Mouse (Mus musculus): ENCODE measurements at regions not wholly inside any gene's neighbourhood (a gene's known extent, or its start where the extent isn't known, plus 50 kb on each side); places are given as distances from the start of the nearest gene placed in this dataset.

DNA sequence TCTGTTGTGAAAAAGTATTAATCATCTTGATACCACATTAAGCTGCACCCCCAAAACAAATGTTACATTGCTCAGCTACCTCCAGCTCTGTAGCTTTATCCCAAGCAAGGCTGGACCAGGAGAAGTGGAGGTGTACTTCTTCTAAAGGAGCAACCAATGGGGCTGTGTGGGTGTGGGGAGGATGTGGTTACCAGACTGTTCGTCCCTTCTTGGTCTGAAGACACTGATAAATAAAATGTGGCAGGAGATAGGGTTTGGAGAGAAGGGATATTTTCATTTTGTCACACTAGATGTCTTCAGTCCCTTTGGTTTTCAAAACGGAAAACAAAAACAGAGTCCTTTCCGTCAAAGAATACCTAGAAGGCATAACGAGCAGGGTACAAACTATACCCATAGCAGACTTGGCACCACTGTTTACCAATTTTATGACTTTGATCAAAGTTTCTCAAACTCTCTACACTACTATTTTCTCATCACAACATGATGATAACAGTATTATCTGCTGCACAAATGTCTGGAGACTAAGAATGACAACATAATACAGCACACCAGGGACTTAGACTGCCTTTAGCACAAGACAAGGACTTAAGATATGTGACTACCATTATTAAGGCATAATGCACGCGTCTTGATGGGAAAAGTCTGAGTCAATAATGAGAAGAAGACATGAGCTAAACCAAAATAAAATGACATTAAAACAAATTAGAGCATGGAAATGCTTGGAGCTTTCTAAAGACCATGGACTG, 253.4 kb upstream of the Rag2 start:
- DNase-seq (ENCODE audit: low read depth, low spot score) = no peak

DNA sequence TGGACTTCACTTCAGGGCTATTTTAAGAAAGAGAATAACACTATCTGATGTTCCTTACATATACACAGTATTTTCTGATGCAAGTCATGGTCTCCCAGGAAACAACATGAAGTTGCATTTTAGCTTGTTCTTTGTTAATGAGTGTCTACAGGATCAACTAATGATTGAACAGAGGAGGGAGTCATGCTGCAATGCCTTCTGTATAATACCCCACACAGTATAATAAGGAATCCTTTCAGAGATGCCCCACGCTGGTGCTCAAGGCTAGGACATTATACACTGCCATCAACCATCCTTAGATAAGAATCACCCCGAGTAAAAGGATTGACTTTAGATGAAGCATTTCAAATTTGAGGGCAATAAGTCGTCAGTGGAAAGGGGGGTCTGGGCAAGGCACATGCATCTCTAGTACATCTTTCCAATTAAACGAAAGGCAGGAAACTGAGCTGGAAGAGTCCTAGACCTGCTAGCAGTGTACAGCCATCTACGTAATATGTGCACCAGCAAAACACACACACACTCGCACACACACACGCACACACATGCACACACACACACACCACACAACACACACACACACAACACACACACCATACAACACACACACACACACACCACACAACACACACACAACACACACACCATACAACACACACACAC, 252.6 kb upstream of the Rag2 start:
- no peak for DNase-seq (ENCODE audit: low read depth, low spot score)

DNA sequence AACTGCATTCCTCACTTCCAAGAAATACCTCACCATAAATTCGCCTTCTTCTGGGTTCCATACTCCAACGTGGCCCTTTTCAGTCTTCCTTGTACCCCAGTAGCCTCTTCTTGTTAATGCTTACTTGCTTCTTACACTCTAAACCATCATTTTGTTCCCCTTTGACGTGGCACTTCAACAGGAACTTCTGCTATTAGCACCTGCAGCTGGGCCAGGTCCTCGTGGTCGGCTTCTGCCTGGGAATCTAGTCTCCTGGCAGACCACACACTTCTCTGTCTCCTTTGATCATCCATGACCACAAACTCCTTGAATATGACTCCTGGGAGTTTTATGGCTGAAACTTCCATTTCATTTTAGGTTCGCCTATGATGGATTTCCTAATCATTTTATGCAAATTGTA, 243.9 kb upstream of the Rag2 start:
- DNase-seq (ENCODE audit: low read depth, low spot score) = no peak

DNA sequence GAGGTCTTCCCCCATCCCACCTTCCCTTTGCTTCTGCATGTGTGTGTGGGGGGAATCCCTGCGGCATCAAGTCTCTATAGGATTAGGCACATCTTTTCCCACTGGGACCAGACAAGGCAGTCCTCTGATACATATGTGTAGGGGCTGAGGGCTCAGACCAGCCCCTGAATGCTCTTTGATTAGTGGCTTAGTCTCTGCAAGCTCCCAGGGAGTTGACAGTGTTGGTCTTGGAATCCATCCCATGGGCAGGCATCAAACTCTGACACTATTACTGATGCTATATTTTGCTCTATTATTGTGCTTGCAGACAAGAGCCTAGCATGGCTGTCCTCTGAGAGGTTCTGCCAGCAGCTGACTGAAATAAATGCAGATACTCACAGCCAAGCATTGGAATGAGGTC, 209.5 kb upstream of the Rag2 start:
- no peak for DNase-seq (ENCODE audit: low read depth, low spot score)

DNA sequence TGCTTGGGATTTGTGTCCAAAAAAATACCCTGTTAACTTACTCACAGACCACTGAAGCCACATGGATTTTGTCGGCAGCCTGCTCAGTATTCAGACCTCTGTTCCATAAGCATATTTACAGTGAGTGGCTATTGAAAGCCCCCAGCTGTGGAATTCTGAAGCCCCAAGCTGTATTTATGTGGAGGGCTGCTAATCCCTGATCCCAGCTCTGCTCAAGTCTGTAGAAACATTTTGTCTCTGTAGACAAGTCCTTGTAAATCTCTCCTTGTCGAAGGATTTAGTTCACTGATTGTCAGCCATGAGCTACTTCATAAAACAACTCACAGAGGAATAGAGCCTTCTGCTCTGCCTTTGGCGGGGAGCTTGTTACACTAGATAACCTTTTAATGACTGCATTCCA, 207.8 kb upstream of the Rag2 start:
- no peak for DNase-seq (ENCODE audit: low read depth, low spot score)

DNA sequence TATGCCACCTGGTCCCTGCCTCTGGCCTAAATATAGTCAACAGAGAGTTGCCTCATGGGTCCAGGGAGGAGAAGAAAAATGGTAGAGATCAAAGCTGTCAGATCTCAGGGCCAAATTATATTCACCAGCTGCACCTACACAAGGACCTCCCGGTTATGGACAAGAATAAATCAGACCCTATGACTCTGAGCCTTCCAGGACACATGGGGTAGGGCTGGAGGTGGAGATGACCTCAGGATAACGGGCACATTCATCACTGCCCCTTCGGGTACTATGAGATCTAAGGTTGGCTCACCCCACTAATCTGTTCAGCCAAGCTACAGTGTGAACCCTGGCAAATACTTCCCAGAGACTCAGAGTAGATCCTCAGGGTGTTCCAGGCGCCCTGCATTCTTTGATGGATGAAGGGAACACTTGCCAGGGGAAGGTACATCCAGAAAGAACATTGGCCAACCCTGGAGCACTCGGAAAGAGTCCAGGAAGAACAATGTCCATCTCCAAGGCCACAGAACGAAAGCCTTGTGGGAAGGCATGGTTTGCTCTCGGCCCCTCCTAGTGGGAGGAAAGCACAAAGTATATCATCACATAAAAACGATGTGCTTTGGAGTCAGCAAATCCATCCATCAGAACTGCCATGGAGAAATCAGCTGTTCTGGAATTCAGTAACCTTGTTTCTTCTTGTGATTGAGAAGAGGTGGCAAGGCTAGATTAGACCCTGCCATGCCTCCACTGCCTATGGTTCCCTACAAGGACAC, 191.2 kb upstream of the Rag2 start:
- no peak for DNase-seq (ENCODE audit: low read depth, low spot score)

DNA sequence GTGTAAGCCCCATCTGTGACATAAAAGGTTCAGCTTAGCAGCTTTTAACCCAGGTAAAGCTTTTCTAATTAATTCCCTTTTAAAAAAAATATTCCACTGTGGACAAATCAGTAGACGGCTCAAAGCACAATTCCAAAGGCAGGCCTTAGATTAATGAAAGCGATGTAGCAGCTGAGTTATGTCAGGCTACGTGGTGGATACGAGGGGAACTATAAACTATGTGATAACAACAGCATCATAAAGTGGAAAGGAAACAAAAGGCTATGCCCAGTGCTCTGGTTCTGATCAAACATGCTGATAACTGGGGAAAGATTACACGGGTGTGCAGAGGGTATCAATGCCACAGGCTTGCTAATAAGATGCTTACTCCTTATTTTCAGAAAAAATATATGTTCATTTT, 184.3 kb upstream of the Rag2 start:
- DNase-seq (ENCODE audit: low read depth, low spot score) = no peak

DNA sequence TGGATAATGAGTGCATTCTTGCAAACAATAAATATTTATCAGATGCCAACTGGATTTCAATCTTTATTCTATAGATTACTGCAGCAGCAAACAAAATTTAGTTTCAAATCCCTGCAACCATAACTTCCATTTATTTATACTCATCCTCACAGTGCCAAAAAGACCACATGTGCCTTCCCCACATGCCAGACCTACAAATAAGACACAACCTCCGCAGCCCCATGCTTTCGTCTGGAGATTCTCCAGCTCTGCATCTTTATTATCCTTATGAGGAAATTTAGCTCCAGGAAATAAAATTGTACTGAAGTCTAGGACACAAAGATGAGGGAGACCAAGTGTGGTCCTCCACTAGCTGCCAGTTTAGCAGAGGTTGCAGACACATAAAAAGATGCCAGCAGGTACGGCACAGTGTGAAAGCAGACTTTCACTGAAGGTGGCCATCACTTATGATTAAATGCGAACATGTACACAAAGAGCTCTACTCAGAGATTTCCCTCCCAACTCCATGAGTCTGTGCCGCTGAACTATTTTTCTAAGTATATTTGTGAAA, 183.4 kb upstream of the Rag2 start:
- DNase-seq (ENCODE audit: low read depth, low spot score) = no peak

DNA sequence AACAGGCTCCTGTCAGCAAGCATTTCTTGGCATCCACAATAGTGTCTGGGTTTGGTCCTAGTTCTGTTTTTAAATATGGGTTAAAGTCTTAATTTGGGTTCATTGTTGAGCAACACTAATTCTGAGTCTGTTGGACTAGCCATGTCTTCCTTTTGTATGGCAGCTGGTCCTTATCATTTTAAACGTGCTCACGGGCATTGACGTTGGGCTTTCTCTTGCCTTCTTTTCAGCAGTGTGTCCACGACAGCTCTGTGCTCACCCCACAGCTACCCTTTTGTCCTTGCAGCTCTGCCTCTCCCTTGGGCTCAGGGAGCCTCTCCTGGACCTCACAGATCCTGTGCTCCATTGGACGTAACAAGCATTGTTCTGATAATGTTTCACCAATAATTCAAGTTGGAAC, 168.9 kb upstream of the Rag2 start:
- no peak for DNase-seq (ENCODE audit: low read depth, low spot score)

DNA sequence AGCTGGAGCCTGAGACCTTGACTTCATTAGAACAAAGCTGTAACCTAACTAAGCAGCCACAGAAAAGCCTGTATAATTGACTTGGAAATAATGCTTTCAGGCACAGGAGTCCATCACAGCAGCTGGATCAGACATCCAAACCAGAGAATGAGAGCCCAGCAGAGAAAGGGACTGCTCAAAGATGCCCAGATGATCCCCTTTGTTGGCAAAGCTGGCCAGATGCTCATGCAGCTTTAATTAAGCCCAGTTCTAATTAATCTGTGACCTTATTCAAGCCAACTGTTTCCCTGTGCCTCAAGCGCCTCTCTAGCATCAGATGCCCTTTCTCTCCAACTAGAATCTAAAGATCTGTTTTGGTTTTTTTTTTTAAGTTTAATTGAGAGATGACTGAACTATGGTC, 165.6 kb upstream of the Rag2 start:
- no peak for DNase-seq (ENCODE audit: low read depth, low spot score)

DNA sequence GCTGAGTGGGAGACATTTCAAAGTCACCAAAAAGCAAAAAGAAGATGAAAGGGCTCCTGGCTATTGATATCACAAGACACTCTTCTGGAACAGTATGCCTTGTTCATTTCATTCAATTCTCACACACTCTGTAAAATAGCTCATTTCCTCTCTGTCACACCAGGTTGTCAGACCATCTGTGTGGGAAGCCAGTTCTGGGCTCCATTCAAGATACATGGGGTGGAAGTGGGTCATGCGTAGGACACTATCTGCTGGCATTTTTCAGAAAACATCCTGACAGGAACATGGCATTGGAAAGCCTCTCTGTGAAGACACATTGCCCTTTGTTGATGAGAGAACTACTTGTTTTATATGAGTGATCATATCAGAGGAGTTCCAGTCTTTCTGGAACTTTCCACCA, 162.1 kb upstream of the Rag2 start:
- DNase-seq (ENCODE audit: low read depth, low spot score) = no peak

DNA sequence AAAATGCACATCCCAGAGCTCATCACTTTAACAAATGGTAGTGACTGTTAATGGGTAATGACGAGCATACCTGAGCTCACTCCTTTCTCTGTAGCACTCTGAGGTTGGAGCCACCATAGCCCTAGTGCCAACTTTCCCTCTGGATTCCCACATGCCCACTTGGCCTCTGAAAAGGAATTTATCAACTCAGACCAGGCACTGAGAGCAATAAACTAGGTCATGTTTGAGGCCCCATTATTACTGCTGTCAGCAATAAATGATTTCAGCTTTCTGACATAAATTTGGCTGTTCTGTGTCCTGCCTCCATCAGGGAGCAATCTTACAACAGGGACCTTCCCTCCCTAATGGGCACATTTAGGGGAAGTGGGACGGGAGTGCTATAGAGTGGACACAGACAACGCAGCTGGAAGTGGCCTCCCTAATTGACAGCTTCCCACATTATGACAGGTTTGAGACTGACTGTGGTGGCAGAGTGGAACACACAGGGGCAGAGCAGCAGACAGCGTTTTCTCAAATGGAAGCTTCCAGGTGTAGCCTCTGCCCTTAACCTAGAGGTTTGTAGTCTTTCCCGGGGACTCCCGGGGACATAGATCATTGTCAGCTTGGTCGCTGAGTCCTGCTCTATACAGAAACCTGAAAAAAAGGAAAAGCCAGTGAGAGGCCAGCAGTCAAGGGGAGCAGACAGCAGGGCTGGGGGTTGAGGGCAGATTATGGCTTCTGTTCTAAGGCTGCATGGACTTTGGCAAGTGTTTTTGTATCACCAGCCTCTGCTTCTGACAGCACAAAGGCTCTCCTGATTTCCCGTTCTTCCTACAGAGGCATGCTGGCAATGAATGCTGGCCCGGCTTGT, 160.0 kb upstream of the Rag2 start:
- no peak for DNase-seq (ENCODE audit: low read depth, low spot score)

DNA sequence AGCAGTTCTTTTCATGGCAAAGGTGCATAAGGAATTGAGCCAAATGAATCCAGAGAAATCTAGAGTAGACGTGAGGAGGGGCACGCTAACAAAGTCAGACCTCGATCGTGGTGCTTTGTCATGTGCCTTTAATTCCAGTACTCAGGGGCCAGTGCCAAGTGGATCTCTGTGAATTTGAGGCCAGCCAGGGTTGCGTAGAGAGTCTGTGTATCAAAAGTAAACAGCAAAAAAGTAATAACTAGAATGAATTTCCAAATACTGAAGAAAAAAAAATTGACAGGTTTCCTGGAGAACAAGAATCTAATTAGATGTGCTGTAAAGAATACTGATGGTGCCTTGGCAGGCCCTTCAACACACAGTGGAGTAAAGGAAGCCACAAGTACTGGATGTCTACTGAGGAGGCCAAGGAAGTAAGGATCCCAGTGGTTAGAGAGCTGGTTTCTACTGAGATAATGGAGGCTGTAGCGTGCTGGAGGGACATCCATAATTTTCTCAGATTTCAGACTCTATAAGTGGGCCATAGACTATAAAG, 153.9 kb upstream of the Rag2 start:
- DNase-seq (ENCODE audit: low read depth, low spot score) = no peak

DNA sequence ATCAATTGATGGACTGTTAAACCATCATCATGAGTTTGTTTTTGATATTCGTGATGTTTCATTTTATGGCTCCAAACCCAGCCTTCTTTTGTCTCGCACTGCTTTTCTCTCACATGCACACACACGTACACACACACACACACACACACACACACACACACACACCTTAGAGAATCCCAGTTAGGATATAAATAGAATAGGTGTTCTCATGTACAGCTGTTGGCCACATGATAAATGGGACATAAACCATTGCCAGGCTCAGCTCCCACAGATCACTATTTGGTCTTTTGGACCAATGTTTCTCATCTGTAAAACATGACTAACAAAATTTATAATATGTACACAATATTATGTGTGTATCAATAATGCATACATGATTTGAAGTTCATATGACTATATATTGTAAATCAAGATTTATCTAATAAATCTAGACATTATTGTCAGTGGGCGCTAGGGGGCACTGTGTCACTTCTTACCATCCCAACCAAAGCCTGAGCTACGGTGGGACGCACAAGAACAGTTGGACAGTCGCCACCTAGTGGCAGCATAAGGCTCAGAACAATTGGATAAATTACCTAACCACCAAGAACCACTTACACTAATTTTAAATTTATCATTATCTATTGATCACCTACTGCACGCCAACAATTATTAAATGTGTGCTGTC, 151.9 kb upstream of the Rag2 start:
- DNase-seq (ENCODE audit: low read depth, low spot score) = no peak

DNA sequence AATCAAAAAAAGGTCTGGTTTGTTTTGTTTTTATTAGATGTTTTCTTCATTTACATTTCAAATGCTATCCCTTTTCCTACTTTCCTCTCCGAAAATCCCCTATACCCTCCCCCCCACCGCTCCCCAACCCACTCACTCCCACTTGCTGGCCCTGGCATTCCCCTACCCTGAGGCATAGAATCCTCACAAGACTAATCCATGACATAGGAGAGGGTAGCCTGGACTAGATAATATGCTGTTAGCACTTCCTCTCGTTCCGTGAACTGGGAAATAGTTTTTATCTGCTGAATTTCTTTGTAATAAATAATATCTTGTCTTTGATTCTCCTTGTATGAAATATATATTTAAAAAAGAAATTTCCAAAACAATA, 151.4 kb upstream of the Rag2 start:
- no peak for DNase-seq (ENCODE audit: low read depth, low spot score)

DNA sequence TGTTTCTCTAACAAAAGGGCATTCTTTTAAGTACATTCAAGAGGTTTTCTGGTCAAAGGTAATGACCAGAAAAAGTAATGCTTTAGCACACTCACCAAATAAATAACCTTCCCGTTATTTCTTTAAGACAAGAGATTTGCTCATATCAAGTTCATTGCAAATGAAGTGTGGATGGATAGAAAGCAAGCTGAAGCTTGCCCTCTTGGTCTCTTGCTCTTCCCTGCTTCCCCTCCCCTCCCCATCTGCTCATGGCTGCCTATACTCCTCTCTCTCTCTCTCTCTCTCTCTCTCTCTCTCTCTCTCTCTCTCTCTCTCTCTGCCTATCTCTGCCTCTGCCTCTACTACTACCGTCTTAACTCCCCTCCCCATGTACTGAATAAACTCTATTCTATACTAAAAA, 147.7 kb upstream of the Rag2 start:
- DNase-seq (ENCODE audit: low read depth, low spot score) = no peak

DNA sequence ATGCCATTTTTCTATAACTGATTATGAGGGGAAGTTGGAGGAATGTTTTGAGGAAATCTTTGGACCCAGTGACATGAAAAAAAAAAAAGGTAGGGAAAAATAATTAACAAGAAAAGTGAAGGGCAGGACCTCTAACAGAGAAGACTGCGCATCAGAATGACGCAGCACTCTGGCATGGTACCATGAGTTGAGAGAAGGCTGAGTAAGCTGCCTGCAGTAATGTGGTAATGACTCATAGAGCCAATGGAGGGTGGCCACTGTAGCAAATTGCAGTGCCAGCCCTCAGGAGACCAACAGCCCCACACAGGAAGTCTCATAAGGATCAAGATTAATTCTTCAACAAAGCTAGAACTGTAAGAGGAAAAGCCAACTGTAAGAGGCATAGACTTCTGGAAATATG, 134.3 kb upstream of the Rag2 start:
- DNase-seq (ENCODE audit: low read depth, low spot score) = no peak

DNA sequence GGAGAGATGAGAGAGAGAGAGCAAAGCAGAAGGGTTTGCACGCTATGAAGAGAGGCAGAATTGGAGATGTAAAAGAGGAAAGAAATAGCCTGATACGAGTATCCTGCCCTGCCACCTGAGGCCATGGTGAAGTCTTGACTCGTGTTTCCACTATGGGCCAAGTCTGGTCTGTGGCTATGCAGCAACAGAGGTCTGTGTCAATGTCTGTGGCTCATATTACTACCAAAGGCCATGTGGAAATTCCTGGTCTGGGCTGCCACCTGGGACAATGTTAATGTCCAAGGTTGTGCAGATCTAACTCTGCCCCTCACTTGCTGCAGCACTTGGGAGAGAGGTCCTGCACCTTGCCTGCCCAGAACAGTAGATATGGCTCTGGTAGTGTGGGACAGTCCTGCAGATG, 132.8 kb upstream of the Rag2 start:
- DNase-seq (ENCODE audit: low read depth, low spot score) = no peak

DNA sequence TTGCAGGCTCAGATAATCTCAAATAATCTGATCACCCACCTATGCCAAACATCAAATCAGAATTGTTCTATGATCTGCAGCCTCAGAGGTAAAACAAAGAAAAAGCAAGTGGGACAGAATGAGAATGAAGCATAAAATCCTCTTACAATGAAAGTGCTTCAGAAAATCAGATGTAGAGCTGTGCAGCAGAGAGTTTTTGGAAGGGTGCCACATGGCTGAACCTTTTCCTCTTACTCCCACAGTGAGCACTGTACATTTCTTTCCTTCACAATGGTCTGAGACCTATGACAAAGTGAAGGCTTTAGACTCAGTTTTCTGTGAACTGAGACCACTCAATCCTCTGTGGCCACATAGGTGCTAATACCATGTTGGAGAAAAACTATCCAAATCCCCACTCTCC, 116.4 kb upstream of the Rag2 start:
- no peak for DNase-seq (ENCODE audit: low read depth, low spot score)
